Mouse (Mus musculus): ENCODE results near the gene Olfr406. TPM values are rescaled to one million over a fixed set of nuclear protein-coding genes. Genes with fewer than 3 reads are reported as not detected.

The Olfr406 gene
- polyA plus RNA-seq (2012; fragmentation: generic; extraction: Trizol), result not detected

DNA sequence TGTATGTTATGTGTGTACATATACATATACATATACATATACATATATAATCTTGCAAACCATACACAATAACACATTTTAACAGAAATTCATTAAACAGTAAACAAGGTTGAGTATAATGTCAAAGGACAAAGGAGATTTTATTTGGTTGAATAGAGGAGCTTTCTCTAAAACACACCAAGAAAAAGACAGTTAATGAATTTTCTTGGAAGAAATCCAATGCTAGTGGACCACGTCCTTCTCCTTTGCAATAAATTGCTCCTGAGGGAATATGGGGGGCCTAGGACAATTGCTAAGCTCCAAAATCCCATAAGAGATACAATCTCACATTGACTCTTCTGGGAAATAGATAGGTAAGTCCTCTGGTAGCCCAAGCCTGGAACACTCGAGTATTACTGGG, at the start of gene Olfr406:
Gene Olfr406, plus strand, starts transcription at position 301 of the 400 bp plus-strand sequence.

DNA sequence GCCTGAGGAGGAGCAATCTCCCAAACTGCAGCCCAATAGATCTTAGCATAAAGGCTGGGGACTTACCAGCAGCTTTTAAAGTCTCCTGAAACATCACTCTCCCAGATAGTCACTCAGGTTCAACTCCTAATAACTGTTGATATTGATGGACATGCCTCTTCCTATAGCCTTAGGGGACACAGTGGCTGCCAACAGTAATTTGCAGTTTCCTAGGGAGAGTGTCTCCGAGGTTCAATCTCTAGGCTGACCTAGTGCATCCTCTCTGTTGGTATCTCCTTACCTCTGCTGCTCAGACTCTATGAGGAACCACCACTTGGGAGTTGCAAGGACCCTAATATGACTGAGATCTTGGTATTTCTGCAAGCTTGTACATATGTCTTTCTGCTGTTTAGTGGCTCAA, 48.3 kb upstream of the Olfr406 start, which contains the start of gene Olfr43:
Gene Olfr43, minus strand, starts transcription at position 101 of the 400 bp plus-strand sequence.

DNA sequence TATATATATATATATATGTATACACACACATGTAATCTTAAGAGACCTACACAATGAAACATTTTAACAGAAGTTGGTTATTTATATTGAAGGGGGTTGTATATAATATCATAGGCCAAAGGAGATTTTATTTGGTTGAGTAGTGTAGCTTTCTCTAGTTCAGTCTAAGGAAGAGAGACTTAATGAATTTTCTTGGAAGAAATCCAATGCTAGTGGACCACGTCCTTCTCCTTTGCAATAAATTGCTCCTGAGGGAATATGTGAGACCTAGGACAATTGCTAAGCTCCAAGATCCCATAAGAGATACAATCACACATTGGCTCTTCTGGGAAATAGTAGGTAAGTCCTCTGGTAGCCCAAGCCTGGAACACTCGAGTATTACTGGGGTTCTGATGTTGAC, 23.8 kb downstream of the Olfr406 start, which contains the start of gene Olfr59:
Gene Olfr59, plus strand, starts transcription at position 301 of the 400 bp plus-strand sequence.

Other genes with a start within 250 kb of the Olfr406 start
- not detected for gene Olfr139, start 203.3 kb upstream of the Olfr406 start, polyA plus RNA-seq (2012; fragmentation: generic; extraction: Trizol)
- not detected for gene Olfr399, start 203.2 kb upstream of the Olfr406 start, polyA plus RNA-seq (2012; fragmentation: generic; extraction: Trizol)
- not detected for gene Zfp616, start 189.9 kb upstream of the Olfr406 start, polyA plus RNA-seq (2012; fragmentation: generic; extraction: Trizol)
- not detected for gene Olfr401, start 146.1 kb upstream of the Olfr406 start, polyA plus RNA-seq (2012; fragmentation: generic; extraction: Trizol)
- gene Olfr402, start 106.3 kb upstream of the Olfr406 start, polyA plus RNA-seq (2012; fragmentation: generic; extraction: Trizol), result not detected
- not detected for gene Olfr403, start 73.6 kb upstream of the Olfr406 start, polyA plus RNA-seq (2012; fragmentation: generic; extraction: Trizol)
- gene Olfr43, start 48.4 kb upstream of the Olfr406 start, polyA plus RNA-seq (2012; fragmentation: generic; extraction: Trizol), result not detected
- not detected for gene Olfr59, start 23.9 kb downstream of the Olfr406 start, polyA plus RNA-seq (2012; fragmentation: generic; extraction: Trizol)
- not detected for gene Olfr410, start 78.2 kb downstream of the Olfr406 start, polyA plus RNA-seq (2012; fragmentation: generic; extraction: Trizol)
- not detected for gene Olfr411, start 92.8 kb downstream of the Olfr406 start, polyA plus RNA-seq (2012; fragmentation: generic; extraction: Trizol)
- not detected for gene Olfr412, start 102.3 kb downstream of the Olfr406 start, polyA plus RNA-seq (2012; fragmentation: generic; extraction: Trizol)